Mouse (Mus musculus) T-helper 1 cell (primary cell): ENCODE measurements around the gene Gyg.

Experiments
- in situ Hi-C: fragments of 300-600 bp; cut with MboI, MseI; formaldehyde crosslinking; loops from one replicate; pipeline ENCODE4 v1.15.1; 2025; ENCODE audit warnings: high pct_unique_total_duplicates

Gyg gene

DNA sequence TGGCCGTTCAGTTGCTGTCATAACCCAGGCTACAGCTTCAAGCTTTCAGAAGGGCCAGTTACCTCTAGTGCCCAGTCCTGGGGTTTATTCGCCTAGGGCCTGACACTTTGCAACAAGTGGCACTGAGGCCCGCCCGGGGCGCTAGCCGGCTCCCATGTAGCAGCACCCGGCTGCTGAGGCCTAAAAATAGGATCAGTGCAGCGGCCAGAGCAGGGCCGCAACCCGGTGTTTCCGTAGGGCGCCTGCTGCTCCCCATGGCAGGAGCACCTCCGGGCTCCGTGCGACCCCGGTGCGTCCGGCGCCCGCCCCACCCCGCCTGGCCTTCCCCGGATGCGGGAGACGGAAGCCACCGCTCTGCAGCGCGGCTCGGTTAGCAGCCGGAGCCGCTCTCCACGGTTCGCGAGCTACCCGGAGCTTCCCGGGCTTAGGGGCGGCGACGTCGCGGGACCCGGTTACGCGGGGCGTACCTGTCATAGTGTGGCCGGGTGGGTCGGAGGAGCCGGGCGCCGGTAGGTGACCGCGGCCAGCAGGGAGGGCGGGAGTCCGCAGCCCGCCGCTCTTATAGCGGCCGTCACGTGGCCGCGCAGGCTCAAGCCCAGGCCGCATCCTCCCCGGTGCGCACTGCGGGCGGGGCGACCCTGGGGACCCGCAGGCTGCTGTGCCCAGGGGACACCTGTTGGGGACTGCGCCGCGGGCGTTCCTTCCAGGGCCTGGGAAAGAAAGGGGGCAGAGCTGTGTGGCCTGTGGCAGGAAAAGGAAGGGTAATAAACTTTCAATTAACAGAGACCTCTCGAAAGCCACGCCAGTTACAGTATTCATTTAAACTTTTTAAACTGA lies at the start of gene Gyg:
Gene Gyg (minus strand): TSS at position 787 of the 837 bp plus-strand sequence.
- in situ Hi-C loops: loop anchor here (5.0 kb wide), 1 partner anchor 43 kb away; no protein-coding TSS in a partner anchor

DNA sequence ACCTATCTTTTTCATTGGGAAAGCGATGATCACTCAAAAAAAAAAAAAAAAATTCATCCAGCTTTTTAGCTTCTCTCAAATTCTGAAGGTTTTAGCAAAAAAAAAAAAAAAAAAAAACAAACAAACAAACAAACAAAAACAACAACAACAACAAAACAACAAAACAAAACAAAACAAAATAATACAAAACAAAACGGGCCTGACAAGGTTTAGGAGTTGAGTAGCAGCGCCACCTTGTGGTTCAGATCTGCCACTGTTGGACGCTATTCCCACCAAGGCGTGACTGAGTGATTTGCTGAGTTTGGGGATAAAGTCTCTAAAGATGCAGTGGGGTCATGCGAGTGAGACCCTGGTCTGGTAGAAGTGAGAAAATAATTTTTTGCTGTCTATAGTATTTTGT lies 43.8 kb upstream of the Gyg start:
- in situ Hi-C loops: loop anchor here (5.0 kb wide), 2 partner anchors 47 to 122 kb away; no protein-coding TSS in a partner anchor

GRCm38 (mm10) chr3:20197878-20198277 lies 42.8 kb upstream of the Gyg start:
- in situ Hi-C loops: loop anchor here (5.0 kb wide), 2 partner anchors 46 to 121 kb away; no protein-coding TSS in a partner anchor

GRCm38 (mm10) chr3:20188976-20189675 lies 34.0 kb upstream of the Gyg start:
- in situ Hi-C loops: no loop called here

- in situ Hi-C loops: no loop called here
Observed at GRCm38 (mm10) chr3:20172394-20172793, 17.3 kb upstream of the Gyg start.

DNA sequence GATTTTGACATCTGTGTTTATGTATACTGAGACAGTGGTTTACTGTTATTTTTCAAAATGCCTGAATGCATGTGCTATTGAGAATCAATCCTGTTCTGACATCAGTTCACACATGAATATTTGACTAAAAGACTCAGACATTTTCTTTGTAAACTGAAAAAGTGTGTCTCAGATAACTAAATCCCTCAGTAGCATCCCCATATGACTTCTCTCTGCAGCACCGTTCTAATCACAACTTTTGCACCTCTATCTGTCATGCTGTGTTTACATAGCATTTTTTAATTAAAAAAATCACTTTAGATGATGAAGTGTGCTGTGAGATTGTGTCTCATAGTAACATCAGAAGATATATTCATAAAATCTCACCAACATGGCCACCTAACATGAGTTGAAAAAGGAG lies 12.4 kb upstream of the Gyg start:
- in situ Hi-C loops: no loop called here

GRCm38 (mm10) chr3:20155476-20155875 lies 359 bp upstream of the Gyg start:
- in situ Hi-C loops: no loop called here

DNA sequence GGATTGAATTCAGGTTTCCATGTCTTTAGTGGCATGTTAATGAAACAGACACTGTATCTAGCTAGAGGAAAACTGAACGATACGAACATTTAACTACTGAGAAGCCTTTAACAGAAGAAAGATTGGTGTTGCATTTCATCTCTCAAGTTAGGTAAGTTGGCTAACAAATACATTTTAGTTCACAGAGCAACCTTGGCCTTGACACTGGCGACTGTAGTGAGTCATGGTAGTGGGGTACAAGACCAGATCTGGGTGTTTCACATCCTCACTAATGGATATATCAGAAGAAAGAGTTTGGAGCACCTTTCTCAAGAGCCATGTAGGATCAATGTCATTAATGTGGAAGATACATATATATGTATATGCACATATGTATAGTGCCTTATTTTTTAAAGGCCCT lies 3.5 kb downstream of the Gyg start:
- in situ Hi-C loops: loop anchor here (5.0 kb wide), 1 partner anchor 46 kb away; no protein-coding TSS in a partner anchor

GRCm38 (mm10) chr3:20150511-20150910 lies 4.6 kb downstream of the Gyg start:
- in situ Hi-C loops: loop anchor here (5.0 kb wide), 1 partner anchor 47 kb away; no protein-coding TSS in a partner anchor

- in situ Hi-C loops: no loop called here
Observed at GRCm38 (mm10) chr3:20147647-20148046, 7.5 kb downstream of the Gyg start.

- in situ Hi-C loops: no loop called here
Observed at GRCm38 (mm10) chr3:20146884-20147395, 8.2 kb downstream of the Gyg start.

- in situ Hi-C loops: no loop called here
Observed at GRCm38 (mm10) chr3:20145696-20146113, 9.4 kb downstream of the Gyg start.

DNA sequence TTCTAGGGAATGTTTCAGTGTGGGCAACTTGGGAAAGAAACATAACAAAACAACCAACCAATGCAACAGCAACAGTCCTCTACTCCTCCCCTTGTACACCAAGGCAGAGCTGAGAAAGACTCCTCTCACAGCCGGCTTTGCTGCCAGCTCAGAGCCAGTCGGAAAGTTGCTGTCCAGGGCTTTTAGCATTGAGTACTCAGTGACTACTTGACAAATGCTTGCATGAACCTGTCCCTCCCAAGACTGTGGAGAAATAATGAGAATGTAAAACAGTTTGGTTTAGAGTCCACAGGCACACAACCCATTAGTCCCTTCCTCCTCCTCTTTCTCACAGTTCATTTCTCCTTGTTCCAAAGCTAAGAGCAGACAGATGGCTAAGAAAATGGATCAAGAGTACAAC lies 10.7 kb downstream of the Gyg start:
- in situ Hi-C loops: no loop called here

DNA sequence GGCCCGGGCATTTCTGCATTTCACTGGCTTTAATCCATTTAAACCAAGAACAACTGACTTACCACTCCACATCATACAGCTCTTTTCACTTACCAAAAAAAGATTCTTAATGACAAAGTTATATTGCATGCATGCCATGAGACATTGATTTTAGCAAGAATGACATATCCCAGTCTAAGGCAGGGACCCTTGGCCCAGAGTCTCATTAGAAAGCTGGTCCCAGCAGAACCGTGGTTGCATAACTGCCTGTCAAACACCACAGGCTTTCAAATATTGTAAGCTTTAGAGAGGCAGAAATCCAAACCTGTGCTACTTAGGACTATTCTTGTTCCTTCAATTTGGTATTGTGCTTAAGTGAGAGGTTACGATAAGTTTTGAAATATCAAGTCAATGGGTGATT lies 11.4 kb downstream of the Gyg start:
- in situ Hi-C loops: no loop called here

DNA sequence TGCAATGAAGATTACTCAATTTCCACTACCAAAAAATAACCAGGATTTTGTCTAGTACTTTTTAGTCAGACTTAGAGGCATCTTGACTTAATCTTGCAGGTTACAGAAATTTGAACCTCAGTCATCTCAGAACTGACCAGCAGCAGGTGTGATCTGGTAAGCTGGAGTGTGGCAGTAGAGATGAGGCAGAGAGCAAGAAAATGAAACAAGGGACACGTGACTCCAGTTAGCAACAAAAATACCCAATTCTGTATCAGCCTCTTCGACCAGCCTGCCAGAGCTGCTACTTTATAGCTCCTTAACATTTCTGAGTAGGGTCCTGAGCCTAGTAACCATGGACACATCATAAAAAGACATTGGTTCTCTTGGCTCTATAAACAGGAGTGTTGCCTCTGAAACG lies 12.5 kb downstream of the Gyg start:
- in situ Hi-C loops: no loop called here

DNA sequence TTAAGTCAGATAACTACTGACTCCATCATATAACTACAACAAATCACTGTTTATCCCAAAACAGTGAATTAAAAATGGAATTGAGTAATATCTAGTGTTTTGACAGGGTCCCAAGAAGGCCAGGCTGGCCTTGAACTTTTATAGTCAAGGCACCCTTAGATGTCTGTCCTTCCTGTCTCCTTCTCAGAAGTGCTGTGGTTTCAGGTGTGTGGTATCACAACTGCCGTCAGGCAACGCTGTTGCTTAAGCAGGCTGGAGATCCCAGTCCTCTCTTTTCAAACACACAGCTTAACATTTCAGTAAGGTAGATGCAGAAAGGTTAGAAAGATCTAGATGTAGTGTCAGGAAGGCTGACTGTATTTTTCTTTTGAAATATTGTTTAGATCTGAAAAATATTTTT lies 13.0 kb downstream of the Gyg start:
- in situ Hi-C loops: no loop called here

- in situ Hi-C loops: no loop called here
Observed at GRCm38 (mm10) chr3:20141679-20142078, 13.4 kb downstream of the Gyg start.

GRCm38 (mm10) chr3:20141240-20141639 lies 13.9 kb downstream of the Gyg start:
- in situ Hi-C loops: no loop called here

GRCm38 (mm10) chr3:20136868-20137581 lies 18.1 kb downstream of the Gyg start:
- in situ Hi-C loops: no loop called here

GRCm38 (mm10) chr3:20134545-20134944 lies 20.6 kb downstream of the Gyg start:
- in situ Hi-C loops: no loop called here

GRCm38 (mm10) chr3:20133745-20134144 lies 21.4 kb downstream of the Gyg start:
- in situ Hi-C loops: no loop called here

- in situ Hi-C loops: no loop called here
Observed at GRCm38 (mm10) chr3:20132731-20133130, 22.4 kb downstream of the Gyg start.
